Mouse (Mus musculus): Measurements from ENCODE around the gene Rpl11. TPM values are rescaled to one million over a fixed set of nuclear protein-coding genes. Genes with fewer than 3 reads are reported as not detected.
"Not testable (repeated sequence)": the region's sequence is repeated elsewhere in the genome, so short reads cannot be mapped to it uniquely, and the experiment has no call there.

Rpl11 gene
- total RNA-seq, 2 experiments from 2014 or later: 466 to 495 TPM

DNA sequence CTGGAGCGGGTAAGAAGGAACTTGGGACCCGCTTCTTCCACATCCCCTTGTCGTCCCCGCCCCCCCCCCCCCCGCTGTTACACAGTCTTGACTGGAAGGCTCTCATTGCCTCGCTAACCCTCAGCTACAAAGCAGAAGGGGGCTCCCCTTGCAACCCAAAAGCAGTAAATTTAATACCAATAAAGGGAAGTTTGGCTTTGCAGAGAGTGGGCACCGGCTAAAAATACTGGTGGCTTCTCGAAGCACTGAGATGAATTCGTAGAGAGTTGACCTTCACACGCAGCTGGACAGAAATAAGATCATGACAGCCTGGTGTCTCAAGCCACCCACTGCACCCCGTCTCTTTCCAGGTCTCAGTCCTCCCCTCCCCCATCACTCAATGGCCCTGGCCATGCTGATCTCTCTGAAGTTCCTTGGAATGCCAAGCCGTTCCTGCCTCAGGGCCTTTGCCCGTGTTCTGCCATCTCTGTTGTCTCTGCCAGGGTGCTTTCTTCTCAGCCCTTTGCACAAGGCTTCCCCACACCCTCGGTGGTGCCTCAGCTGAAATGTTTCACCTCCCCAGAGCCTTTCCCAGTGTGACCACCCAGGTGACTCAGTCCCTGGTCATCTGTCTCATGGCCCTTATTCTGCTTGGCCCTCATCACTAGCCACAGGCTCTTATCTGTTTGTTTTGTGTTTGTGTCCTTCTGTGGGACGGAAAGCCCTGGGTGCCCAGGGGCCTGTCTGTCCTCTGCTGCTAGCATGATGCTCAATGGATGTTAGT, 23.7 kb upstream of the Rpl11 start:
- DNase-seq (ENCODE audit: low spot score in 2 of 2): no peak

- DNase-seq (ENCODE audit: low spot score in 2 of 2): peak; percentile 50 to 77
Measured at GRCm38 (mm10) chr4:136071178-136071714, 18.0 kb upstream of the Rpl11 start.

DNA sequence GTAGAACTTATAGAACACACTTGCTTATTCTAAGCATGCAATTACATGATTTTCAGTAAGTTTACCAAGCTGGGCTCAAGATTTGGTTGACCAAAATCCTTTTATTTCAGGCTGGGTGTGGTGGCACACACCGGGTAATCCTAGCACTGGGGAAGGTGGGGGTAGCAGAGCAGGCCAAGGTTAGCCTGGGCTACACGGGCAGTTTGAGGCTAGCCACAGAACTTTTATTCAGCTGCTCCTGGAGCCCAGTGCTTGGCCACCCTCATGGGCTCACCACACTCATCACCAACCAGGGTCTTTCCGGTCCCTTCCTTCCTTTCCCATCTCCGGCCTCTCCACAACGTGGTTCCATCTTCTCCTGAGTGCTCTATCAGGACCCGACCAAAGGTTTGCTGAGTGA, 17.4 kb upstream of the Rpl11 start:
- no peak for DNase-seq (ENCODE audit: low spot score in 2 of 2)

DNA sequence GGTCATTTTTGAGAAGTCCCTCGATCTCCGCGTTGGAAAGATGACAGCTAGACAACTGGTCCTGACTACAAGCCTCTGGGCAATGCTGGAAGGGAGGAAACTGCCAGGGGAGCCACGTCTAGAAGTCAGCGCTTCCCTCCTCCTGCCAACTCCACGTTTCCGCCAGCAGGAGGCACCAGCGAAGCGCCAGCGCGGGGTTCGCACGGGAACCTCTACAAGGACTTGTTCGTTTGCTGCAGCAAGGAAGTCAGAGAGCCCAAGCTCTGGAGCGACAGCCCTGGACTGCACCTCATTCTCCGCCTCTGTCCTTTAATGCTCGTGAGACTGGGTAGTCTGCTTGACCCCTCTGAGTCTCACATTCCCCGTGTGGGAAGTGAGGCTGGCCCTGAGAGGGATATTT, 16.7 kb upstream of the Rpl11 start:
- peak; percentile 80 to 82 for DNase-seq (ENCODE audit: low spot score in 2 of 2)

DNA sequence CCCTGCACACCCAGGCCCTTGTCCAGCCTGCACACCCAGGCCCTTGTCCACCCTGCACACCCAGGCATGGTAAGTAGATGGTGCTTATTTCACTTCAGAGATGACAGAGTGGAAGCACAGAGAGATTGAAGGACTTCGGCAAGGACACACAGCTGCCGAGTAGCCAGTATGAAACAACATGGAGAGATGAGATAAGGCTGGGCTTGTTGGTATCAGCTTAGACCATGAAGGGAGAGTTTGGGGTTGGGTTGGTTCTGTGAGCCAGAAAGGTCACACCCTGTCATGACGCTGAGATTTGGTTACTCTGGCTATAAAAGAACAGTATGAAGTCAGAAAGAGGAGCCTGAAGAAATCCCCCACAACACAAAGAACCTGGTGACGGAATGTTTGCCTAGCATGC, 16.1 kb upstream of the Rpl11 start:
- no peak for DNase-seq (ENCODE audit: low spot score in 2 of 2)

GRCm38 (mm10) chr4:136063143-136063542, 9.9 kb upstream of the Rpl11 start:
- no peak for DNase-seq (ENCODE audit: low spot score in 2 of 2)

- not testable (repeated sequence) for DNase-seq (ENCODE audit: low spot score in 2 of 2)
Measured at GRCm38 (mm10) chr4:136059800-136060488, 6.7 kb upstream of the Rpl11 start.

DNA sequence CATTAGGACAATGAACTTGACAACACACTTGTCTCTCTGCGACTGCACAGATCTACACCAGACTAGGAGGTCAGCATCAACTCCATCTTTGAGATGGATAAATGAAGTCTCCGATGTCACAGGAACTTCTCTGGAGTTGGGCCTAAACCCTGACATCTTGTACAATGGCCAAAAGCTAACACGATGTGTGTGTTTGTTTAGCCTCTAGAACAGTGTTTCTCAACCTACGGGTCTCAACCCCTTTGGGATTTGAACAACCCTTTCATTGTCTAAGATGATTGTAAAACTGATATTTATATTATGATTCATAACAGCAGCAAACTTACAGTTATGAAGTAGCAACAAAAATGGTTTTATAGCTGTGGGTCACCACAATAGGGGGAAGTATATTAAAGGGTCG, 4.7 kb upstream of the Rpl11 start:
- DNase-seq (ENCODE audit: low spot score in 2 of 2): no peak

GRCm38 (mm10) chr4:136056030-136056429, 2.8 kb upstream of the Rpl11 start:
- no peak for DNase-seq (ENCODE audit: low spot score in 2 of 2)

DNA sequence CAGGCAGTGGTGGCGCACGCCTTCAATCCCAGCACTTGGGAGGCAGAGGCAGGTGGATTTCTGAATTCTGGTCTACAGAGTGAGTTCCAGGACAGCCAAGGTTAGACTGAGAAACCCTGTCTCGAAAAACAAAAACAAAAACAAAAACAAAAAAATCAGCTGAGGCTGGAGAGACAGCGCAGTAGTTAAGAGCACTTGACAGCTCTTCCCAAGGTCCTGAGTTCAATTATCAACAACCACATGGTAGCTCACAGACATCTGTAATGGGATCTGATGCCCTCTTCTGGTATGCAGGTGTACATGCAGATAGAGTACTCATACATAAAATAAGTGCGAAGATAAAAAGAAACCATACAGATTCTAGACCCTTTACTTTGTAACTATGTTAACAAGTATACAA, 615 bp upstream of the Rpl11 start:
- DNase-seq (ENCODE audit: low spot score in 2 of 2): no peak

GRCm38 (mm10) chr4:136052534-136053246, 538 bp downstream of the Rpl11 start:
- peak in 1 of 2 experiments; percentile 24 for DNase-seq (ENCODE audit: low spot score in 2 of 2)

- no peak for DNase-seq (ENCODE audit: low spot score in 2 of 2)
Measured at GRCm38 (mm10) chr4:136052060-136052459, 1.2 kb downstream of the Rpl11 start.

GRCm38 (mm10) chr4:136050226-136050625, 3.0 kb downstream of the Rpl11 start:
- no peak for DNase-seq (ENCODE audit: low spot score in 2 of 2)

DNA sequence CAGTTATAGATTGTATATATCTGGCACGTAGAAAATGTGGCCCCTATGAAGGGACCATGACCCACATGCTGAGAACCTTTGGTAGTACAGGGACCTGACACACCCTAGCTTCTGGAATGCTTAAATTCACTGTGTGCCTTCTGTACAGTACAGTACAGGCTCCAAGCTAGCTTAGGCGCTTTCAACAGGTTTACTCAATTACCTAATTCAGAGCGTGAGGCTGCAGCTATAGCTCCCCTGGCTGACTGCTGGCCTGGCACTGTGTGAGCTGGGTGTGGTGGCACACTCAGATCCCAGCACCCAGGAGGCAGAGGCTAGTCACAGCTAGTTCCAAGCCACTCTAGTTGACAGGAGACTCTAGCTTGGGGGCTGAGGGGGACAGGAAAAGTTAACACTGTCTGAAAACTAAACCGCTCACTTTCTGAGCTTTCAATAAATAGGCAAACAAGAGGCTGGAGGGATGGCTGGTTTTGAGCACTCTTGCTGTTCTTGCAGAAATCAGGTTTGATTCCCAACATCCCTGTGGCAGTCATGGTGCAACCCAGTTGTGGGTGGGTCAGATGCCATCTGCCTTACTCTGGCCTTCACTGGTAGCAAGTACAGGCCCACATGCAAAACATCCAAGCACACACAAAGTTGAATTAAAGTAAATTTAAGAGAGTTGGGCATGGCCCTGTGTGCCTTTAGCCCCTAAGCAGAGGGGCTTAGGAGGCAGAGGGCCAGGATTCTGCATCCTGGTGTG, 4.8 kb downstream of the Rpl11 start:
- DNase-seq (ENCODE audit: low spot score in 2 of 2): no peak

- DNase-seq (ENCODE audit: low spot score in 2 of 2): no peak
Measured at GRCm38 (mm10) chr4:136047626-136048025, 5.6 kb downstream of the Rpl11 start.

- DNase-seq (ENCODE audit: low spot score in 2 of 2): no peak
Measured at GRCm38 (mm10) chr4:136046888-136047287, 6.3 kb downstream of the Rpl11 start.

GRCm38 (mm10) chr4:136045091-136045490, 8.1 kb downstream of the Rpl11 start:
- no peak for DNase-seq (ENCODE audit: low spot score in 2 of 2)

GRCm38 (mm10) chr4:136043784-136044400, 9.3 kb downstream of the Rpl11 start:
- DNase-seq (ENCODE audit: low spot score in 2 of 2): no peak

GRCm38 (mm10) chr4:136035078-136035477, 18.1 kb downstream of the Rpl11 start:
- DNase-seq (ENCODE audit: low spot score in 2 of 2): no peak

DNA sequence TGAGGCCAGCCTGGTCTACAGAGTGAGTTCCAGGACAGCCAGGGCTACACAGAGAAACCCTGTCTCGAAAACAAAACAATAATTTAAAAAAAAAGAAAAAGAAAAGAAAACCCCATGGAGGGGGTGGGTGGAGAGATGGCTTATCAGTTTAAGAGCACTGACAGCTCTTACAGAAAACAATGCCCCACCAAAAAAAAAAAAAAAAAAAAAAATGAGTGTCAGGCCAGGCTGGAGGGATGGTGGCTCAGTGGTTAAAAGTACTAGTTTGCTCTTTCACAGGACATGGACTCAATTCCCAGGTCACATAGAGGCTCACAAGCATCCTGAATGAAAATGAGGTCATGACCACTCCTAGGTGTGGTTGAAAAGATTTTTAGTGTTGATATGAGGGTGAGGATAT, 20.0 kb downstream of the Rpl11 start:
- no peak for DNase-seq (ENCODE audit: low spot score in 2 of 2)

All from gastrocnemius, postnatal 4 days (tissue).